Mouse (Mus musculus): ENCODE measurements around the gene Hoxb8.

- TF ChIP-seq CTCF (IDR thresholded peaks at IDR 0.05; ENCODE audit: extremely low read depth, insufficient read depth, low read length): no peak
- no peak for TF ChIP-seq POLR2A (IDR thresholded peaks at IDR 0.05; ENCODE audit: extremely low read depth, insufficient read depth, low read length)
These were observed 20.1 kb downstream of the Hoxb8 start for GRCm38 (mm10) chr11:96301837-96302236.

Data from cortical plate, adult 2 months (tissue).